Mouse (Mus musculus) heart, adult 10 weeks (tissue): Measurements from ENCODE around the gene Vmo1. TPM values are rescaled to one million over a fixed set of nuclear protein-coding genes. Genes with fewer than 3 reads are reported as not detected.

Source experiments
- polyA plus RNA-seq: library from polyadenylated mRNA; stranded (reverse); fragments of 350-450 nt; fragmentation: Illumina TruSeq; extraction: RNeasy Lipid Tissue Mini Kit (QIAGEN cat#74804); gene quantifications from one replicate; pipeline ENCODE4 v1.2.3, GENCODE M21; 2014; ENCODE audit warnings: low read depth, low replicate concordance

Vmo1 gene
- polyA plus RNA-seq: not detected

DNA sequence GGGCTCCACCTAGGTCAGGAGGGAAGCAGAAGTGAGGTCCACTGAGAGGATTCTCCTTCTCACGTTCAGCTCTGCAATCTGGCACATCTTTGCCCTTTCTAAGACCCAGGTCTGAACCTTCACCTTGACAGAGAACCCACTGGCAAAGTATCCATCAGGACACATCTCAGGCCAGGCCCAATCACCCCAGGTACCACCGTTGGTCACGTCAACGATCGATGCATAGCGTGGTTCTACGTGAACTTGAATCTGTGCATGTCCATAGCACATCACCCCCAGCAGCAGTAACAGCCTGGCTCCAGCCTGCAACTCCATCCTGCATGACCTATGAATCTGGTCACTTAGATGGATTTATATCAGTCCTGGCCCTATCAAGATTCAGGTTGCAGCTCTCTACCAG is at the start of gene Vmo1:
TSS of gene Vmo1 (minus strand) at position 329 of the 400 bp plus-strand sequence.

DNA sequence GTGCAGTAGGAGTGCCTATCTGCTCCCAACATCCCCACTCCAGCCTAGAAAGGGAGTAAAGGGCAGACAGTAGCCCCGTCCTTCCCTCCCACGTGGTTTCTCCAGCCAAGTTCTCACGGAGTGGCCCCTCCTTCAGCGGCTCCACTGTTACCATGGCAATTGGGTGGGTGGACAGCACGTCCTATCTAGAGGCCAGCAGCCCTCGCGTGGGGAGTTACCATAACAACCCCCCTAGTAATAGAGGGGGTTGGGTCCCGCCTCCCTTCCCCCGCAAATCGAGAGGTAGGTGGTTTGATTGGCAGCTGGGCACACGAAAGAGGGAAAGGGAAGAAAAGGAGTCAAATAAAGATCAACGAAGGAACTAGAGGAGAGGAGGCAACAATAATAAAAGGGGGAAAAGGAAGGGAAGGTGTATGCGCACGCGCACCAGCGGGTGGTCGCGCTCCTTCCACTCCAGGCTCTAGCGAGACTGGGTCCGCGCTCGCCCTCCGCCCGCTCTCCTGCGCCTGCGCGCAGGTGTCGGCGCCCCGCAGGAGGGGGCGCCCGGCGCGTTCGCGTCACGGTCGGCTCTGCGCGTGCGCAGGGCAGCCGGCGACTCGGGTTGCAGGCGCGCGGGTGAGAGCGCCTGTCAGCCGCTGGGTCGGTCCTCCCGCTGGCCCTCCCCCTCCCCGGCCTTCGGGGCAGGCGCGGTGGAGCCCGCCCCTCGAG is 48.0 kb upstream of the Vmo1 start, which contains the start of gene Mink1:
TSS of gene Mink1 (plus strand) at position 595 of the 708 bp plus-strand sequence.

DNA sequence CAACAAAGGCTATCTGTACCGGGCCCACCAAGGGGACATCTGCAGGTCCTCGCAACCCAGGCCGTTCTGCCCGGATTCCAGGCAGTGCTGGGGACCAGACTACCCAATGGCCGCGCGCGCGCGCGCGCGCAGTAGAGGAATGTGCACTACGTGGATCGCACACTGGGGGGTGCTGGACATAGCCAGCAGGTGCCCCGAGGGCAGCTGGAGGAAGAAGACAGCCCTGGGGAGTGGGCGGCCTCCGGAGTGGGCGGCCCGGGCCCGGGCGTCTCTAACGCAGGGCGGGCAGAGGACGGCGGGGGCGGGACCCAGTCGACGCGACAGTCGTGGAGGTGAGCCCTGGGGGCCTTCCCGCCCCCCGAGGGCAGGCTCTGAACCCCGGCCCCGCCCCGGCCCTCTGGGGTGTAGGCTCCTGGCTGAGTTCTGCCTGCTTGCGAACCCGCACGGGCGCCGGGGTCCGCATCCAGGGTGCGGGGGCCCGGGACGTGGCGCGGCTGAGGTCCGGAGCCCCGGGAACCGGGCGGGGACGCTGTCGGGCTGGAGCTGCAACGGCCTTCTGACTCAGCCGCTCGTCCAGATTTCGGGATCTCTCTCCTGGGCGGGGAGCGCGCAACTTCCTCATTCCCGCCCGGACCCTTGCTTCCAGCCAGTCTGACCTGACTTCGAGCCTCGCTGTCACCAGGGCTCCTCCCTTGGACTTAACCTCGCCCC is 25.6 kb upstream of the Vmo1 start, which contains the start of gene Pld2:
TSS of gene Pld2 (plus strand) at position 188 of the 711 bp plus-strand sequence.

DNA sequence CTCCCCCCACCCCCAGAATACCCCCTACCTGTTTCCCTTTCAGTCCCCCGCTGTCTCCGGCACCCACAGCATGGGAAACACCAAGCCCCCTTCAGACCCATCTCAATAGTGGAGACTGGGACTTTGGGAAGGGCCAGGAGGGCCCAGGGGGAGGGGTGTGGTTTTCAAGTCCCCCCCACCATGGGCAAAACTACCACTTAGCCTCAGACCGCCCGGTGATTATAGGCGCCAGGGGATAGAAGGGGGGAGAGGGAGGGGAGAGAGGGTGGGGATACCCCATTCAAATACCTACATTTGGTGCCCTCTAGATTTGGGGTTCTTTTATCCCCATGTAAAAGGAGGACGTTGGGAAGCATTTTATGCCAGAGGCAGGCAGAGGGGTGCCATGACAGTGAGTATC is 18.4 kb upstream of the Vmo1 start, which contains the start of gene Gm40193:
TSS of gene Gm40193 (minus strand) at position 101 of the 400 bp plus-strand sequence.

DNA sequence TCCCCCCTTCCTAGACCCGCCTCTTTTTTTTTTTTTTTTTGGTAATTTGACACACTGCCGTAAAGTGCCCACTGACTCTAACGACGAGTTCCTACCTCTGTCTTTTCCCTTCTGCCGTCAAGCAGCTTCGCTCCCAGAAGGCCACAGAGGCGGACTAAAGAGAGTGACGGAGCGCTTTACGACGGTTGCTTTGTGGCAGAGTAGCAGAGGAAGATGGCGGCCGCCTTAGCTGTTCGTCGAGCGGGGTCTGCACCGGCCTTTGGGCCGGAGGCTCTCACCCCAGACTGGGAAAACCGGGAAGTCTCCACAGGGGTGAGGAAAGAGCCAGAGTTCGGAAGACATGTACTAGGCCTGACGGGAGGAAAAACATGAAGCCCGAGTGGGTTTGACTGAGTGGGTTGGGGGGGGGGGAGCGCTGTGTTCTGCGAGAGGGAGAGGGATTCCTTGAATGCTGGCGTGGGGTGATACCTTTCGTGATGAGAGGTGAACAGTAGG is 10.8 kb upstream of the Vmo1 start, which contains the start of gene Psmb6:
TSS of gene Psmb6 (plus strand) at position 184 of the 495 bp plus-strand sequence.

DNA sequence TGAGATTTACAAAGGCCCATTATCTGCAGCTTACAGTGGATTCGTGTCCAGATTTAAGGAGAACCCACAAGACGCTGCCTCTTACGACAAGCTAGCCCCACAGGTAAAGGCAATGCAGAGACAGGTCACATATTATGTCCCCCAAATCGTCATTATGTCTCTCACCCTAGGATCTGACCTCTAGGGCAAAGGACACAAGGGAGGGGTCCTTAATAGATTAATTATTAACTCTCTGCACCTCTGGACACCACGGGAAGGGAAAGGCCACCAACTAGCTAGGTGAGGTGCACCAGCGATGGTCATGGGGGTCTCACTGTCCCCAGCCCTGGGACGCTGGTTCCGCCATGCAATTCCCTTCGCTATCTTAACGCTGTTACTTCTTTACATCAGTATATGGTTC is 4.5 kb upstream of the Vmo1 start, which contains the start of gene Gltpd2:
TSS of gene Gltpd2 (plus strand) at position 274 of the 400 bp plus-strand sequence.

DNA sequence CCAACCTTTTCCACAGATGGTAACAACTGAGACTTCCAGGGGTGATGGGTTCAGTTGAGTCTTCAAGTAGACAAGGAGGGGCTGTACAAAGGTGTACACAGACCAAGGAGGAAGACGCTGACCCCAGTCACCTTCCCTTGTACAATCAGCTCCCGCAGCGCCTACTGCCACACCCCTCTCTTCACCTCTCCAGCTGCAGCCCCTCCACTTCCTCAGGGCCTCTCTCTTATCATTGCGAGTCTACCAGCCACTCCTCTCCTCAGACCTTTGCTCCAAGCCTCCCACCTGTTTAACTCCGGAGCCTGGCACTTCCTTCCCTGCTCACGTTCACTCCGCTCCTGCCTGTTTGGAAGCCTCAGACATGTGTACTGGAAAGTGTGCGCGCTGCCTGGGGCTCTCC is 9.4 kb downstream of the Vmo1 start, which contains the start of gene Tm4sf5:
TSS of gene Tm4sf5 (plus strand) at position 275 of the 400 bp plus-strand sequence.

Other genes with a start within 250 kb of the Vmo1 start
- gene Alox12e, start 192.0 kb downstream of the Vmo1 start, polyA plus RNA-seq: not detected
- gene Alox15, start 162.6 kb downstream of the Vmo1 start, polyA plus RNA-seq: 0.84 TPM
- 13.6 TPM for gene Pelp1, start 104.6 kb downstream of the Vmo1 start, polyA plus RNA-seq
- gene Arrb2, start 82.0 kb downstream of the Vmo1 start, polyA plus RNA-seq: 15.8 TPM
- 9.5 TPM for gene Med11, start 62.7 kb downstream of the Vmo1 start, polyA plus RNA-seq
- 2.3 TPM for gene Zmynd15, start 55.2 kb downstream of the Vmo1 start, polyA plus RNA-seq
- 12.2 TPM for gene Cxcl16, start 54.6 kb downstream of the Vmo1 start, polyA plus RNA-seq
- gene Tm4sf5, start 9.4 kb downstream of the Vmo1 start, polyA plus RNA-seq: 4.7 TPM
- gene Gltpd2, start 4.6 kb upstream of the Vmo1 start, polyA plus RNA-seq: not detected
- 275 TPM for gene Psmb6, start 10.8 kb upstream of the Vmo1 start, polyA plus RNA-seq
- not detected for gene Gm40193, start 18.3 kb upstream of the Vmo1 start, polyA plus RNA-seq
- 7.4 TPM for gene Pld2, start 25.4 kb upstream of the Vmo1 start, polyA plus RNA-seq
- gene Mink1, start 48.3 kb upstream of the Vmo1 start, polyA plus RNA-seq: 34.3 TPM
- gene 4930544D05Rik, start 101.2 kb upstream of the Vmo1 start, polyA plus RNA-seq: not detected
- gene Chrne, start 104.6 kb upstream of the Vmo1 start, polyA plus RNA-seq: not detected
- not detected for gene Gp1ba, start 124.5 kb upstream of the Vmo1 start, polyA plus RNA-seq
- 66.5 TPM for gene Rnf167, start 132.6 kb upstream of the Vmo1 start, polyA plus RNA-seq
- gene Slc25a11, start 132.9 kb upstream of the Vmo1 start, polyA plus RNA-seq: 630 TPM
- 286 TPM for gene Pfn1, start 140.0 kb upstream of the Vmo1 start, polyA plus RNA-seq
- gene Eno3, start 142.6 kb upstream of the Vmo1 start, polyA plus RNA-seq: 1,559 TPM
- gene Spag7, start 154.8 kb upstream of the Vmo1 start, polyA plus RNA-seq: 134 TPM
- gene Camta2, start 173.5 kb upstream of the Vmo1 start, polyA plus RNA-seq: 29.5 TPM
- gene Inca1, start 185.5 kb upstream of the Vmo1 start, polyA plus RNA-seq: 11.4 TPM
- 315 TPM for gene Kif1c, start 185.9 kb upstream of the Vmo1 start, polyA plus RNA-seq
- 9.2 TPM for gene Zfp3, start 249.6 kb upstream of the Vmo1 start, polyA plus RNA-seq